Mouse (Mus musculus) midbrain, embryonic 10.5 days (tissue): ENCODE measurements at regions not wholly inside any gene's neighbourhood (a gene's known extent, or its start where the extent isn't known, plus 50 kb on each side); places are given as distances from the start of the nearest gene placed in this dataset.
"Not testable (repeated sequence)": the region's sequence is repeated elsewhere in the genome, so short reads cannot be mapped to it uniquely, and the experiment has no call there.

Experiments
- DNase-seq: peaks from one replicate; pipeline ENCODE4 v3.0.0-alpha.2; 2017; ENCODE audit warnings: low spot score
- H3K27ac ChIP-seq: fragments of 300-500 bp; sonication (generic); replicated peaks from 2 replicates; pipeline ENCODE4 v1.5.1; 2016; ENCODE audit warnings: mild to moderate bottlenecking
- H3K27me3 ChIP-seq: fragments of 300-500 bp; sonication (generic); 2 replicates; pipeline ENCODE4 v1.6.1; 2016; ENCODE audit warnings: low read depth, mild to moderate bottlenecking; ENCODE audit not compliant: poor library complexity, severe bottlenecking
- H3K36me3 ChIP-seq: fragments of 300-500 bp; sonication (generic); 2 replicates; pipeline ENCODE4 v1.6.1; 2016; ENCODE audit warnings: mild to moderate bottlenecking, moderate library complexity
- H3K4me1 ChIP-seq: fragments of 300-500 bp; sonication (generic); 2 replicates; pipeline ENCODE4 v1.6.1; 2016
- H3K4me3 ChIP-seq: fragments of 300-500 bp; sonication (generic); 2 replicates; pipeline ENCODE4 v1.5.1; 2016; ENCODE audit warnings: mild to moderate bottlenecking, moderate library complexity
- H3K9me3 ChIP-seq: fragments of 300-500 bp; sonication (generic); replicated peaks from 2 replicates; pipeline ENCODE4 v1.6.1; 2016; ENCODE audit warnings: mild to moderate bottlenecking
- WGBS: fragments of 180-500 bp; shearing (Covaris S2); methylation state at CpG from one replicate; pipeline ENCODE4 v1.1.7; 2016; 5-methylcytosine and 5-hydroxymethylcytosine counted together

DNA sequence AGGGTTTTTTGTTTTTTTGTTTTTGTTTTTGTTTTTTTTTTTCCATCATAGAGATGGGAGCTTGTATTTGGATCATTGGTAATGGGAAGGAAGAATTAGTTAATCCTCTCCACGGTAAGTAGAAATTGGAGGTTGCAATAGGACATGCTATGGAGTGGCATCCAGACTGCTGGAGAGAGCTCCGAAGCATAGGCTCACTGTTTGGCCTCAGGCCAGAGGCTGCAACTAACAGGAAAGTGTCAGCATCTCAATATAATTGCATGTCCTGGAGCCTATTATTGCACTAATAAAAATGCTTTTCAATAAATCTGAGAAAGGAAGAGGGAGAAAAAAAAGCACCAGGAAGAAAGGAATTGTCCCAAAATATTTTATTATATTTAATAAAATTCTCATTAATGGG is 193.0 kb downstream of the Cetn3 start:
- H3K4me3 ChIP-seq = no peak overlapping the region
- WGBS = 85% methylated on average over 2 of the region's 2 CpGs
- no peaks in the 10 kb centered on the region for H3K9me3 ChIP-seq
- H3K27me3 ChIP-seq = no peaks in the 10 kb centered on the region
- DNase-seq = no peak
- peaks cover 13% of the 10 kb centered on the region; the same call in 1 of the 2 replicates for H3K4me1 ChIP-seq
- H3K27ac ChIP-seq = no peak overlapping the region
- H3K36me3 ChIP-seq = no peaks in the 10 kb centered on the region

- Histone ChIP-seq H3K9me3 (no peaks in the 10 kb centered on the region), H3K4me1 (peaks cover 13% of the 10 kb centered on the region; the same call in 1 of the 2 replicates), H3K36me3 (no peaks in the 10 kb centered on the region), H3K4me3 (no peak overlapping the region), H3K27ac (no peak overlapping the region), H3K27me3 (no peaks in the 10 kb centered on the region)
- DNase-seq = no peak
- WGBS = 87% methylated on average over 6 of the region's 6 CpGs
These were observed 195.1 kb downstream of the Cetn3 start for GRCm38 (mm10) chr13:81978003-81978402.

GRCm38 (mm10) chr13:81979289-81979688 is 196.4 kb downstream of the Cetn3 start:
- Histone ChIP-seq H3K4me1 (peaks cover 13% of the 10 kb centered on the region; the same call in 1 of the 2 replicates), H3K27ac (no peak overlapping the region), H3K36me3 (no peaks in the 10 kb centered on the region), H3K9me3 (no peaks in the 10 kb centered on the region), H3K27me3 (no peaks in the 10 kb centered on the region), H3K4me3 (no peak overlapping the region)
- DNase-seq = no peak

GRCm38 (mm10) chr13:81980094-81980493 is 197.2 kb downstream of the Cetn3 start:
- 90% methylated on average over 5 of the region's 5 CpGs for WGBS
- no peak for DNase-seq
- no peak overlapping the region for H3K4me3 ChIP-seq
- peaks cover 13% of the 10 kb centered on the region; the same call in 1 of the 2 replicates for H3K4me1 ChIP-seq
- no peaks in the 10 kb centered on the region for H3K36me3 ChIP-seq
- H3K27me3 ChIP-seq = no peaks in the 10 kb centered on the region
- H3K27ac ChIP-seq = no peak overlapping the region
- no peaks in the 10 kb centered on the region for H3K9me3 ChIP-seq

- Histone ChIP-seq H3K27ac (no peak overlapping the region), H3K9me3 (no peaks in the 10 kb centered on the region), H3K27me3 (no peaks in the 10 kb centered on the region), H3K4me3 (no peak overlapping the region), H3K4me1 (peaks cover 13% of the 10 kb centered on the region; the same call in 1 of the 2 replicates), H3K36me3 (no peaks in the 10 kb centered on the region)
- DNase-seq = no peak
- WGBS = 79% methylated on average over 2 of the region's 2 CpGs
These were observed 199.6 kb downstream of the Cetn3 start for GRCm38 (mm10) chr13:81982491-81982890.

DNA sequence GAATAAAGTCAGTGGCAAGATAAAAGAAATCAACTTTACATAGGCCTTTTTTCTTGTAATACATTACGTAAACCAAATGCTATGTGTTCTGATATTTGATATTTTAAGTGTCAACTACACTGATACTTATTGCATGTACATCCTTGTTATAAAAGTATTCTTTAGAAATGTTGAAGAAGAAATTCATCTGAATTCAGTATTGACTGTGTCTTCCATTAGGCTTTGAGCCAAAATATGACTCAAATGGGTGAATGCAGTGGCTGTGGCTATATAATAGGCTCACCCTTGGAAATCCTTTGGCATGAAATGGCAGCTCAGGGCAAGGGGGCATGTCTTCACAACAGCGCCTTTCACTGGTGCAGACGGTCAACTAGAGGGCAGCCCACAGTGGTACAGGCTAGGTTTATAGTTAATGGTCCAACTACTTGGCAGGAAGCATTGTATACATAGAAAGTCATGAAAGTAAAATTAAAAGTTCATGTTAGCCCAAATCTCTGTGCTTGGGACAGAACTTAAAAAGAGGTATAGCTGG is 217.9 kb downstream of the Cetn3 start:
- H3K27me3 ChIP-seq = no peaks in the 10 kb centered on the region
- no peak for DNase-seq
- WGBS = 87% methylated on average over 3 of the region's 3 CpGs
- no peaks in the 10 kb centered on the region for H3K4me1 ChIP-seq
- H3K27ac ChIP-seq = no peak overlapping the region
- no peak overlapping the region for H3K4me3 ChIP-seq
- no peaks in the 10 kb centered on the region for H3K36me3 ChIP-seq
- no peaks in the 10 kb centered on the region for H3K9me3 ChIP-seq

- no peaks in the 10 kb centered on the region for H3K27me3 ChIP-seq
- H3K4me1 ChIP-seq = no peaks in the 10 kb centered on the region; the same call in 1 of the 2 replicates
- no peak for DNase-seq
- whole genome bisulfite sequencing = 65% methylated on average over 7 of the region's 7 CpGs
- H3K4me3 ChIP-seq = no peak overlapping the region
- no peaks in the 10 kb centered on the region for H3K36me3 ChIP-seq
- no peak overlapping the region for H3K27ac ChIP-seq
- H3K9me3 ChIP-seq = no peaks in the 10 kb centered on the region
These were observed 223.3 kb downstream of the Cetn3 start for GRCm38 (mm10) chr13:82005929-82006726.

DNA sequence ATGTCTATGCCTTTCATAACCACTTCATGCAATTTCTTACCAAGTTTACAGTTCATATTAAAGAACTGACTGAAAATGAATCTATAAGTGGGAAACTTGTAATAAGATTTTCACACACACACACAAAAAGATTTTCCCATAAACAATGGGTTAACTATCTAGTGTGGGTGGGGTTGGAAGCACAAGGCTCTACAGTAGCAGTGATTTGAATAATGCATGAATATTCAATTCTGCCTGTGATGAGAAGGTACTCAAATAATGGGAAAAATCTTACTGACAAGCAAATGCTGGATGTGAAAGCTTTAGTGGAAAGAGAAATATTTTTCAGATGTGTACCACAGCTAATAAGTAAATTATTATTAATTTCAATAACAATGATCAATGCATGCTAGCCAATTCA is 224.3 kb downstream of the Cetn3 start:
- Histone ChIP-seq H3K4me3 (no peak overlapping the region), H3K4me1 (no peaks in the 10 kb centered on the region; the same call in 1 of the 2 replicates), H3K27ac (no peak overlapping the region), H3K27me3 (no peaks in the 10 kb centered on the region), H3K9me3 (no peaks in the 10 kb centered on the region), H3K36me3 (no peaks in the 10 kb centered on the region)
- DNase-seq = no peak

DNA sequence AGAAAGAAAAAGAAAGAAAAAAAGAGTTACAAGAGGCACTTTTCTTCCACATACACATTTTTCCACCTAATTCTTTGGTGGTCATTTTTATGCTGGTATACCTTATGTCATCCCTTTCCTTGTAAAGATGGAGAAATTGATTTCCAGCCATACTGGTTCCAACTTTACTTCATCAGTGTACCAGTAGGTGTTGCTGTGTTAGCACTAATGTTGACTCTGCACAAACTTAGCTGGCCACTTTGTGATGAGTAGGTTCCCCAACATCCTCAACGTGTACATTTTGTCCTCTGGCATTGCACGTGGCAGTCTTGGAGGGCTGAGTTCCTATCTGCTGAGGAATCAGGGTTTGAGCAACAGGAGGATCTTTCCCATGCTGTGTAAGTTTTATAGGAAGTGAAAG is 256.7 kb downstream of the Cetn3 start:
- 62% methylated on average over 2 of the region's 2 CpGs for WGBS
- DNase-seq = no peak
- Histone ChIP-seq H3K27ac (no peak overlapping the region), H3K4me3 (no peak overlapping the region), H3K27me3 (no peaks in the 10 kb centered on the region), H3K4me1 (no peaks in the 10 kb centered on the region), H3K9me3 (no peaks in the 10 kb centered on the region), H3K36me3 (no peaks in the 10 kb centered on the region)

GRCm38 (mm10) chr13:82058131-82058731 is 275.4 kb downstream of the Cetn3 start:
- Histone ChIP-seq H3K4me1 (no peaks in the 10 kb centered on the region), H3K9me3 (no peaks in the 10 kb centered on the region), H3K27ac (no peak overlapping the region), H3K4me3 (no peak overlapping the region), H3K36me3 (no peaks in the 10 kb centered on the region), H3K27me3 (no peaks in the 10 kb centered on the region)
- 72% methylated on average over 3 of the region's 3 CpGs for WGBS
- DNase-seq = no peak

DNA sequence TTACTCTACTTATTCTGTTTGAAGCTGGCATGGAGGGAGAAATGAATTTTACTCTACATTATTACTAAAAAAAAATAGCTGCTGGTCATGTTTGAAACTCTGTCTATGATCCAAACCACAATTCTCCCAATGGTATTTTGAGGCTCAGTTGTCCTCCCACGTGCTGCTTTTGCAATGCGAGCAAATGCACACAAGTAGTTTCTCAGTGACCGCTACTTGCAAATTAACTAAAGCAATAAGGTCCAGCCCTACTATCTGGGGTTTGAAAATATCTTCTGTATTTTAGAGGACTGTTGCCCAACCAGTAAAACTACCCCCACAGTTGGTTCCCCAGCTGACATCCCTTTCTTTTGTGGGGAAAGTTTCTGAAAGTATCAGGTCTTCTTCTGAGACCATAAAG is 276.0 kb downstream of the Cetn3 start:
- WGBS = 87% methylated on average over 3 of the region's 3 CpGs
- Histone ChIP-seq H3K4me1 (no peaks in the 10 kb centered on the region), H3K27me3 (no peaks in the 10 kb centered on the region), H3K36me3 (no peaks in the 10 kb centered on the region), H3K4me3 (no peak overlapping the region), H3K27ac (no peak overlapping the region), H3K9me3 (no peaks in the 10 kb centered on the region)
- no peak for DNase-seq

DNA sequence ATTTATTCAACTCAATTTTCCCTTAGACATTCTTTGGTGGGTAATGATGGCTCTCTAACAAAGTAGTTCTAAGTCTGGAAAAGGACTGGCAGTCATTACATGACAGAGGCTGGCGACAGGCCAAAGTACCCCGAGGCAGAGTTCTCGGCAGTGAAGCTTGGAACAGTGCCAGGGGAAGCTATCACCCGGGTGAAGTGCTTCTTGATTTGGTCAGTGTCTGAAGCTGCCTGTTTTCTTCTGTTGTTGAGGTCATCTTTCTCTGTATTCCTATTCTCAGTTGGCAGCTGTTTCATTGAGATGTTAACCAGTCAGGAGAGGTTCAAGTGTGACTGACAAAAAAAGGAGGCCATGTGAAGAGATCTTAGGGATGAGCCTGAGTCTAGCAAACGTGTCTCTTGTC is 276.6 kb downstream of the Cetn3 start:
- Histone ChIP-seq H3K4me1 (no peaks in the 10 kb centered on the region), H3K9me3 (no peaks in the 10 kb centered on the region), H3K4me3 (no peak overlapping the region), H3K27ac (no peak overlapping the region), H3K36me3 (no peaks in the 10 kb centered on the region), H3K27me3 (no peaks in the 10 kb centered on the region)
- WGBS = 70% methylated on average over 5 of the region's 5 CpGs
- no peak for DNase-seq

DNA sequence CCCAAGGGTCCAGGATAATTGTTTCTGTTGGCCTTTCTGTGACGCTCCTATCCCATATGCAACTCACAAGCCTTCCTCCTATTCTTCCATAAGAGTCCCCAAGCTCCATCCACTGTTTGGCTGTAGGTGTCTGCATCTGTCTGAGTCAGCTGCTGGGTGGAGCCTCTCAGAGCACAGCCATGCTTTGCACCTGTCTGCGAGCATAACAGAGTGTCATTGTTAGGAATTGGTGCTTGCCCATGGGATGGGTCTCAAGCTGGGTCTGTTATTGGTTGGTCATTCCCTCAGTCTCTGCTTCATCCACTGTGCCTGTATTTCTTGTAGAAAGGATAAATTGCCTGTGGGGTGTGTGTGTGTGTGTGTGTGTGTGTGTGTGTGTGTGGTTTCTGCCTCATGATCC is 281.0 kb downstream of the Cetn3 start:
- H3K27ac ChIP-seq, H3K36me3 ChIP-seq, H3K4me3 ChIP-seq, H3K9me3 ChIP-seq, DNase-seq, H3K4me1 ChIP-seq, H3K27me3 ChIP-seq: not testable (repeated sequence)
- 92% methylated on average over 2 of the region's 2 CpGs for WGBS
